Mouse (Mus musculus) midbrain, embryonic 12.5 days (tissue): ENCODE measurements around the gene Mtcl1. TPM values are rescaled to one million over a fixed set of nuclear protein-coding genes. Genes with fewer than 3 reads are reported as not detected.

Source experiments
- ATAC-seq: fragments of 200-750 bp; cut with Nextera tagmentation; 2 replicates; pipeline ENCODE4 v1.8.0; 2017; ENCODE audit warnings: low read depth, moderate TSS enrichment, moderate library complexity; ENCODE audit not compliant: low FRiP score
- H3K27ac ChIP-seq: fragments of 300-500 bp; sonication (generic); replicated peaks from 2 replicates; pipeline ENCODE4 v1.5.1; 2016; ENCODE audit warnings: mild to moderate bottlenecking
- H3K27me3 ChIP-seq: fragments of 300-500 bp; sonication (generic); 2 replicates; pipeline ENCODE4 v1.6.1; 2016; ENCODE audit warnings: mild to moderate bottlenecking
- H3K36me3 ChIP-seq: fragments of 300-500 bp; sonication (generic); 2 replicates; pipeline ENCODE4 v1.6.1; 2016
- H3K4me1 ChIP-seq: fragments of 300-500 bp; sonication (generic); 2 replicates; pipeline ENCODE4 v1.6.1; 2016
- H3K4me2 ChIP-seq: fragments of 300-500 bp; sonication (generic); replicated peaks from 2 replicates; pipeline ENCODE4 v1.6.1; 2016; ENCODE audit warnings: mild to moderate bottlenecking, moderate library complexity
- H3K4me3 ChIP-seq: fragments of 300-500 bp; sonication (generic); 2 replicates; pipeline ENCODE4 v1.5.1; 2016; ENCODE audit warnings: mild to moderate bottlenecking
- H3K9ac ChIP-seq: fragments of 300-500 bp; sonication (generic); replicated peaks from 2 replicates; pipeline ENCODE4 v1.6.1; 2016; ENCODE audit warnings: mild to moderate bottlenecking, moderate library complexity
- H3K9me3 ChIP-seq: fragments of 300-500 bp; sonication (generic); 2 replicates; pipeline ENCODE4 v1.6.1; 2016; ENCODE audit warnings: mild to moderate bottlenecking
- WGBS: fragments of 180-500 bp; shearing (Covaris S2); methylation state at CpG from one replicate; pipeline ENCODE4 v1.1.7; 2016; 5-methylcytosine and 5-hydroxymethylcytosine counted together
- polyA plus RNA-seq: library from polyadenylated mRNA; unstranded; fragments of >200 nt; fragmentation: Nextera tagmentation; extraction: Ambion mirVana; gene quantifications from 2 replicates; pipeline ENCODE4 v1.2.1, GENCODE M21; 2016

Gene Mtcl1
- polyA plus RNA-seq, 1 experiment from 2014 or later: 72.5 TPM

DNA sequence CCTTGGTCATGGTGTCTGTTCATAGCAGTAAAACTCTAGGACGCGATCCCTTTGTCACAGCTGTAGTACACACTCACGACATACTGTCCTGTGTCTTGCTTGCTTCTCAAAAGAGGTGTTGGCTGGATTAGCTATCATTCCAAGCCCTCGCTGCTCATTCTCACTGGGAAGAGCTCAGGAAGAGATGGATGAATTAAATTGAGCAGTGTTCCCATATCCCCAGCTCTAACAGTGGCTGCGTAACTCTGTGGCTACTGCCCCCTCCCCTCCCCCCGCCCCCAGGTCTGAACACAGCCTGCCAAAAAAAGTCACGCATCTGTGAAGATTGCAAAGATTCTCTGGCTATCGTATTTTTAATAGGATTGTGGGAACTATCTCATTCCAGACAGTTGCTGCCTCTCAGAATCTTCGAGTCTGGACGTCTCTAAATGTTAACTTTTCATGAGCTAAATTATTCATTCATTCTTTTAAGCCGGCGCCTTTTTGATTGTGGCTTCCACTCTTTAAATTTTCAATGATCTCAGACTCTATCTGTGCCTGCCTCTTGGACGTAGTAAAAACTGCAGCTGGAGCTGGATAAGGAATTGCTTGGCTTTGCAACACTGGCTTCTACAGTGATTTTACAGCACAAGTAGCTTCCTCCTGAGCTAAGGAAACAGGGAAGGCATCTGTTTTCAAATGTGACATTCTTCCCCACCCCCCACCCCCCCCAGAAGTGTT, 134.8 kb downstream of the Mtcl1 start:
- no peak for ATAC-seq
- Histone ChIP-seq H3K4me3 (no peak overlapping the region), H3K4me1 (peaks cover 18% of the 10 kb centered on the region), H3K9ac (no peak overlapping the region), H3K9me3 (no peaks in the 10 kb centered on the region), H3K4me2 (0 out of 2 replicates have a peak overlapping the region, but pooled peaks have one; percentile 1), H3K27me3 (no peaks in the 10 kb centered on the region), H3K27ac (peak overlapping the region; percentile 15; the same call in 1 of the 2 replicates), H3K36me3 (no peaks in the 10 kb centered on the region)
- WGBS: 47% methylated on average over 13 of the region's 13 CpGs

DNA sequence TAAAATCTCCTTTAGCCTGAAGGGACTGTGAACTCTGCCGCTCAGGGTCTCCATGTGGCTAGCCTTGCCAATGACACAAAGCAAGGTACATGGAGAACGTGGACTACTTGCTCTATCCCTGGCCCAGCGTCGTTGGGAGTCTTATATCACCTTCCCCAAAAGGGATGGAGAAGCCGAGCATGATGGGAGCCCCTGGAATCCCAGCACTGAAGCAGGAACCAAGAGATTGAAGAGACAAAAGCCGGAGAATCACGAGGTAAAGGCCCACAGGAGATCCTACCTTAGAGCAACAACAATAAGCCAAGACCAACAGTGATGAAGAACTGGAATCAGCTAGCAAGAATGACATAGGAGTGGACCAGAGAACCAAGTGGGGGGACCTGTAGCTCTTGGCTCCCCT, 147.6 kb downstream of the Mtcl1 start:
- 81% methylated on average over 7 of the region's 7 CpGs for WGBS
- Histone ChIP-seq H3K4me1 (no peaks in the 10 kb centered on the region), H3K9ac (no peak overlapping the region), H3K4me3 (no peak overlapping the region), H3K4me2 (no peak overlapping the region), H3K36me3 (no peaks in the 10 kb centered on the region), H3K27me3 (no peaks in the 10 kb centered on the region), H3K9me3 (no peaks in the 10 kb centered on the region), H3K27ac (no peak overlapping the region)
- no peak for ATAC-seq

DNA sequence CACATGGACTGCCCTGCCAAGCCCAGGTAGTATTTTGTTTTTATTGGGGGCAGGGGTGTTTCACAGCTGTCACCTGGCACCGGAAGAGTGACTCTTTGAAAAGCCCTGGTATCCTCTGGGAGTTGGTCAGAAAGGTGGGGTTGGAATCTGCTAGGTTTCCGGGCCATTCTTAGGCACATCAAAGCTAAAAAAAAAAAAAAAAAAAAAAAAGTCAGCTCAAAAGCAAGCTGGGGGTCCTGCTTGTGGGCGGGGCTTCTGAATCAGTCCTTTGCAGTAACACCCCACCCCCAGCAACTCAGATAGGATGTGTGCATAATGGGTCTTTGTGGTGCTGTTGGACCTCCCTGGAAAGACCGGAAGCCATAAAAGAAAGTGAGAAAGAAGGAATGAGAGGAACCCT, 148.3 kb downstream of the Mtcl1 start:
- Histone ChIP-seq H3K9me3 (no peaks in the 10 kb centered on the region), H3K4me2 (no peak overlapping the region), H3K27me3 (no peaks in the 10 kb centered on the region), H3K4me1 (no peaks in the 10 kb centered on the region), H3K4me3 (no peak overlapping the region), H3K9ac (no peak overlapping the region), H3K36me3 (no peaks in the 10 kb centered on the region), H3K27ac (no peak overlapping the region)
- WGBS: 74% methylated on average over 4 of the region's 4 CpGs
- no peak for ATAC-seq

GRCm38 (mm10) chr17:66297721-66298120, 151.8 kb downstream of the Mtcl1 start:
- Histone ChIP-seq H3K9me3 (no peaks in the 10 kb centered on the region), H3K4me3 (no peak overlapping the region), H3K27ac (no peak overlapping the region), H3K27me3 (no peaks in the 10 kb centered on the region), H3K9ac (no peak overlapping the region), H3K4me1 (no peaks in the 10 kb centered on the region), H3K4me2 (no peak overlapping the region), H3K36me3 (no peaks in the 10 kb centered on the region)
- no peak for ATAC-seq
- 96% methylated on average over 3 of the region's 3 CpGs for WGBS

DNA sequence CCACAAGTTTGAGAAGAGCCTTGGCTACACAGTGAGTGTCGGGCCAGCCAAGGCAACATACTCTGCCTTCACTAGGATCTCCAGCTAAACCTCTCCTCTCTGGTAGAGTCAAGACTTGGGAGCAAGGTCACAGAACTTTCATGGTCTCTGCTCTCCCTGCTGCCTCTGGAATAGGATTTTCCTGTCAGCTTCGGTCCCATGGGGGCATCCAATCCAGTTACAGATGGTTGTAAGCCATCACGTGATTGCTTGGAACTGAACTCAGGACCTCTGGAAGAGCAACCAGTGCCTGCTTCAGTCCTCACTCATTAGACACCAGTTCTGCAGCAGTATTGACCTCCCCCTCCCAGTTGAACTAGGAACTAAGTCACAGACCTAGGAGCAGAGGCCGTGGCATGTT, 156.0 kb downstream of the Mtcl1 start:
- Histone ChIP-seq H3K27me3 (no peaks in the 10 kb centered on the region), H3K27ac (no peak overlapping the region), H3K9ac (no peak overlapping the region), H3K4me1 (no peaks in the 10 kb centered on the region), H3K36me3 (no peaks in the 10 kb centered on the region), H3K4me3 (no peak overlapping the region), H3K4me2 (no peak overlapping the region), H3K9me3 (0 out of 2 replicates have a peak, but pooled peaks cover 5% of the 10 kb centered on the region)
- 87% methylated on average over 4 of the region's 4 CpGs for WGBS
- no peak for ATAC-seq

- H3K36me3 ChIP-seq: no peaks in the 10 kb centered on the region
- WGBS: 92% methylated on average over 4 of the region's 4 CpGs
- no peaks in the 10 kb centered on the region for H3K4me1 ChIP-seq
- 0 out of 2 replicates have a peak, but pooled peaks cover 5% of the 10 kb centered on the region for H3K9me3 ChIP-seq
- no peaks in the 10 kb centered on the region for H3K27me3 ChIP-seq
- no peak for ATAC-seq
- no peak overlapping the region for H3K27ac ChIP-seq
- no peak overlapping the region for H3K9ac ChIP-seq
- H3K4me3 ChIP-seq: no peak overlapping the region
- H3K4me2 ChIP-seq: no peak overlapping the region
Measured at GRCm38 (mm10) chr17:66289894-66290293, 159.7 kb downstream of the Mtcl1 start.

Other genes with a start within 250 kb of the Mtcl1 start
- gene Rab12, start 70.0 kb upstream of the Mtcl1 start, polyA plus RNA-seq: 51.0 and 53.1 TPM in 2 replicates
- gene Themis3, start 144.9 kb upstream of the Mtcl1 start, polyA plus RNA-seq: not detected in 2 replicates